Mouse (Mus musculus): ENCODE results near the gene Serpini1.
"Not testable (repeated sequence)": the region's sequence is repeated elsewhere in the genome, so short reads cannot be mapped to it uniquely, and the experiment has no call there.

Gene Serpini1

GRCm38 (mm10) chr3:75635648-75636047 is 78.3 kb downstream of the Serpini1 start:
- DNase-seq (ENCODE audit: low read depth, low spot score) = no peak

GRCm38 (mm10) chr3:75639546-75639945 is 82.2 kb downstream of the Serpini1 start:
- DNase-seq (ENCODE audit: low read depth, low spot score) = no peak

GRCm38 (mm10) chr3:75647542-75647941 is 90.2 kb downstream of the Serpini1 start:
- DNase-seq (ENCODE audit: low read depth, low spot score) = no peak

GRCm38 (mm10) chr3:75648226-75648625 is 90.9 kb downstream of the Serpini1 start:
- peak; percentile 69 for DNase-seq (ENCODE audit: low read depth, low spot score)

- peak; percentile 96 for DNase-seq (ENCODE audit: low read depth, low spot score)
These were observed 93.2 kb downstream of the Serpini1 start for GRCm38 (mm10) chr3:75650416-75651154.

GRCm38 (mm10) chr3:75651603-75652115 is 94.3 kb downstream of the Serpini1 start:
- DNase-seq (ENCODE audit: low read depth, low spot score) = peak; percentile 95

- not testable (repeated sequence) for DNase-seq (ENCODE audit: low read depth, low spot score)
These were observed 96.6 kb downstream of the Serpini1 start for GRCm38 (mm10) chr3:75653901-75654300.

GRCm38 (mm10) chr3:75655578-75656344 is 98.4 kb downstream of the Serpini1 start:
- DNase-seq (ENCODE audit: low read depth, low spot score) = peak; percentile 85

- DNase-seq (ENCODE audit: low read depth, low spot score) = no peak
These were observed 109.6 kb downstream of the Serpini1 start for GRCm38 (mm10) chr3:75666962-75667361.

- no peak for DNase-seq (ENCODE audit: low read depth, low spot score)
These were observed 113.1 kb downstream of the Serpini1 start for GRCm38 (mm10) chr3:75670425-75670824.

- no peak for DNase-seq (ENCODE audit: low read depth, low spot score)
These were observed 125.5 kb downstream of the Serpini1 start for GRCm38 (mm10) chr3:75682881-75683280.

GRCm38 (mm10) chr3:75686775-75687174 is 129.4 kb downstream of the Serpini1 start:
- DNase-seq (ENCODE audit: low read depth, low spot score) = no peak

- DNase-seq (ENCODE audit: low read depth, low spot score) = no peak
These were observed 130.0 kb downstream of the Serpini1 start for GRCm38 (mm10) chr3:75687187-75687825.

GRCm38 (mm10) chr3:75690321-75690720 is 133.0 kb downstream of the Serpini1 start:
- no peak for DNase-seq (ENCODE audit: low read depth, low spot score)

- DNase-seq (ENCODE audit: low read depth, low spot score) = no peak
These were observed 134.7 kb downstream of the Serpini1 start for GRCm38 (mm10) chr3:75692088-75692487.
